8 mouse cellular contexts compared by ENCODE assay signal in genomic region chr6:31938216-31938814, GRCm38 (mm10).
DNase-seq lines count a peak whose midpoint lies in the region; ATAC-seq lines count a peak whose summit lies in the region.

No protein-coding gene starts in this region.

- no peak overlapping the region for H3K9ac ChIP-seq in kidney, embryonic 14.5 days (ENCODE audit: low read depth, low read length)
- no peak overlapping the region for H3K9ac ChIP-seq in limb, embryonic 15.5 days

- H3K36me3 ChIP-seq in embryonic facial prominence, embryonic 10.5 days (replicated peaks): no peaks in the 10 kb centered on the region
- H3K36me3 ChIP-seq in kidney, embryonic 14.5 days (ENCODE audit: control insufficient read depth, insufficient read depth, low read length): no peaks in the 10 kb centered on the region
- no peaks in the 10 kb centered on the region for H3K36me3 ChIP-seq in limb, embryonic 15.5 days

- ATAC-seq in CD4-positive, CD25-positive, alpha-beta regulatory T cell, adult 4 months: no peak
- peak; percentile 63 for ATAC-seq in kidney, embryonic 14.5 days (ENCODE audit: low FRiP score, low TSS enrichment)
- peak; percentile 74 for ATAC-seq in limb, embryonic 15.5 days (ENCODE audit: insufficient number of reproducible peaks, low FRiP score, low TSS enrichment, low read depth)
- 0 out of 2 replicates have a peak, but pooled peaks have one; percentile 31 for ATAC-seq in monocyte, adult 5-6 weeks (replicated peaks; ENCODE audit: insufficient number of reproducible peaks, low FRiP score, low TSS enrichment, poor library complexity, severe bottlenecking)

- H3K4me3 ChIP-seq in embryonic facial prominence, embryonic 10.5 days: peak overlapping the region; percentile 58
- peak overlapping the region; percentile 37 for H3K4me3 ChIP-seq in kidney, embryonic 14.5 days (ENCODE audit: low read length)
- H3K4me3 ChIP-seq in limb, embryonic 15.5 days: peak overlapping the region; percentile 36

- H3K4me2 ChIP-seq in kidney, embryonic 14.5 days (replicated peaks; ENCODE audit: low read depth, low read length): peak overlapping the region; percentile 74
- H3K4me2 ChIP-seq in limb, embryonic 15.5 days: peak overlapping the region; percentile 83

- peaks cover 14% of the 10 kb centered on the region for H3K4me1 ChIP-seq in embryonic facial prominence, embryonic 10.5 days
- H3K4me1 ChIP-seq in kidney, embryonic 14.5 days (ENCODE audit: control insufficient read depth, insufficient read depth, low read length): no peaks in the 10 kb centered on the region; the same call in 1 of the 2 replicates
- H3K4me1 ChIP-seq in limb, embryonic 15.5 days: peaks cover 8% of the 10 kb centered on the region; the same call in 1 of the 2 replicates

- 5% methylated on average over 20 of the region's 20 CpGs for WGBS in embryonic facial prominence, embryonic 10.5 days
- WGBS in kidney, embryonic 14.5 days: 7% methylated on average over 20 of the region's 20 CpGs
- WGBS in limb, embryonic 15.5 days: 5% methylated on average over 20 of the region's 20 CpGs

- peak overlapping the region; percentile 61; the same call in 1 of the 2 replicates for H3K27ac ChIP-seq in embryonic facial prominence, embryonic 10.5 days (replicated peaks)
- no peak overlapping the region for H3K27ac ChIP-seq in kidney, embryonic 14.5 days (ENCODE audit: low read depth, low read length)
- H3K27ac ChIP-seq in limb, embryonic 15.5 days: no peak overlapping the region

- H3K27me3 ChIP-seq in embryonic facial prominence, embryonic 10.5 days (replicated peaks; ENCODE audit: low read depth, poor library complexity, severe bottlenecking): 0 out of 2 replicates have a peak, but pooled peaks cover 7% of the 10 kb centered on the region
- peaks cover 5% of the 10 kb centered on the region; the same call in 1 of the 2 replicates for H3K27me3 ChIP-seq in kidney, embryonic 14.5 days (ENCODE audit: control insufficient read depth, insufficient read depth, low read length)
- H3K27me3 ChIP-seq in limb, embryonic 15.5 days: peaks cover 24% of the 10 kb centered on the region

- peak; percentile 70 for DNase-seq in CD4-positive, CD25-positive, alpha-beta regulatory T cell, adult 2 months (ENCODE audit: low read depth, low spot score)
- peak; percentile 88 for DNase-seq in embryonic facial prominence, embryonic 10.5 days (ENCODE audit: low spot score)
- DNase-seq in heart, adult 8-10 months (ENCODE audit: low spot score): peak; percentile 71
- DNase-seq in spleen, postnatal 4 days (ENCODE audit: low spot score in 2 of 2): peak; percentile 44 to 87

- no peaks in the 10 kb centered on the region for H3K9me3 ChIP-seq in embryonic facial prominence, embryonic 10.5 days
- no peaks in the 10 kb centered on the region for H3K9me3 ChIP-seq in kidney, embryonic 14.5 days (ENCODE audit: control insufficient read depth, low read length)
- no peaks in the 10 kb centered on the region for H3K9me3 ChIP-seq in limb, embryonic 15.5 days
